Mouse (Mus musculus) CH12.LX (cell line): ENCODE measurements around the gene Disp2. TPM values are rescaled to one million over a fixed set of nuclear protein-coding genes. Genes with fewer than 3 reads are reported as not detected.
A peak's percentile ranks its signal among the peaks of the same experiment; 100 is the strongest.

Experiments
- DNase-seq: peaks from one replicate; pipeline ENCODE4 v3.0.0-alpha.2; 2013; ENCODE audit errors: extremely low read depth
- H3K27ac ChIP-seq: 2 replicates; pipeline ENCODE4 v1.5.1; 2012; ENCODE audit warnings: low read depth, mild to moderate bottlenecking, control low read depth, moderate library complexity; ENCODE audit not compliant: insufficient read depth
- H3K27me3 ChIP-seq: replicated peaks from 2 replicates; pipeline ENCODE3; 2012; ENCODE audit warnings: inconsistent platforms
- H3K36me3 ChIP-seq, 2 experiments: replicated peaks in 1 of 2; 2 replicates each; pipeline versions ENCODE3 to v1.6.1; 2012; ENCODE audit warnings: inconsistent platforms in 1 of 2, low read length in 1 of 2, mild to moderate bottlenecking in 1 of 2, mixed read lengths in 1 of 2, moderate library complexity in 1 of 2; ENCODE audit not compliant: control insufficient read depth in 1 of 2, insufficient read depth in 1 of 2
- H3K4me1 ChIP-seq, 2 experiments: 2 replicates each; pipeline ENCODE4 v1.6.1; 2012; ENCODE audit warnings: inconsistent platforms in 1 of 2, moderate library complexity in 1 of 2; ENCODE audit not compliant: insufficient read depth in 2 of 2, control insufficient read depth in 1 of 2
- H3K4me2 ChIP-seq: 2 replicates; pipeline ENCODE4 v1.6.1; 2012; ENCODE audit warnings: low read depth, mild to moderate bottlenecking, control low read depth; ENCODE audit not compliant: poor library complexity, insufficient read depth, severe bottlenecking
- H3K4me3 ChIP-seq, 3 experiments: fragments of 150-350 bp in 1 of 3; sonication (generic) in 1 of 3; replicated peaks in 1 of 3; 2 replicates each; pipeline versions ENCODE3 to v1.5.1; 2011 to 2012; ENCODE audit warnings: low read depth in 2 of 3, low read length in 2 of 3, mild to moderate bottlenecking in 2 of 3, moderate library complexity in 2 of 3, control low read depth in 1 of 3, improper control_type of control experiment in 1 of 3, inconsistent platforms in 1 of 3, mixed read lengths in 1 of 3; ENCODE audit not compliant: poor library complexity in 1 of 3
- H3K79me2 ChIP-seq: replicated peaks from 2 replicates; pipeline ENCODE4 v1.6.1; 2012; ENCODE audit warnings: mild to moderate bottlenecking, moderate library complexity; ENCODE audit not compliant: control insufficient read depth, poor library complexity, insufficient read depth, severe bottlenecking; ENCODE audit errors: extremely low read depth
- H3K9ac ChIP-seq: 2 replicates; pipeline ENCODE4 v1.6.1; 2012; ENCODE audit warnings: low read depth, mild to moderate bottlenecking, control low read depth, moderate library complexity; ENCODE audit not compliant: insufficient read depth
- H3K9me3 ChIP-seq: replicated peaks from 2 replicates; pipeline ENCODE3; 2012; ENCODE audit warnings: low read length, inconsistent platforms, mixed read lengths
- BHLHE40 ChIP-seq: IDR thresholded peaks from 2 replicates; pipeline ENCODE4 v1.6.1; 2011; ENCODE audit warnings: mild to moderate bottlenecking, low read depth, low read length, improper control_type of control experiment
- CTCF ChIP-seq, 2 experiments: IDR thresholded peaks in 1 of 2; conservative IDR thresholded peaks in 1 of 2; 2 replicates each; pipeline ENCODE4 v1.5.1; 2011 to 2012; ENCODE audit warnings: low read depth in 2 of 2, low read length in 2 of 2, improper control_type of control experiment in 1 of 2, inconsistent platforms in 1 of 2, mild to moderate bottlenecking in 1 of 2, moderate library complexity in 1 of 2
- E2F4 ChIP-seq: IDR thresholded peaks from 2 replicates; pipeline ENCODE4 v1.6.1; 2011; ENCODE audit warnings: low read depth, low read length, improper control_type of control experiment; ENCODE audit not compliant: insufficient replicate concordance
- ELF1 ChIP-seq: IDR thresholded peaks from 2 replicates; pipeline ENCODE4 v1.6.1; 2014; ENCODE audit warnings: low read depth, mild to moderate bottlenecking, inconsistent platforms, low read length, improper control_type of control experiment
- ETS1 ChIP-seq: conservative IDR thresholded peaks from 2 replicates; pipeline ENCODE4 v1.6.1; 2012; ENCODE audit warnings: low read depth, mild to moderate bottlenecking, inconsistent platforms, low read length, improper control_type of control experiment, moderate library complexity
- JUND ChIP-seq: conservative IDR thresholded peaks from 2 replicates; pipeline ENCODE4 v1.6.1; 2011; ENCODE audit warnings: low read depth, low read length, improper control_type of control experiment
- MAFK ChIP-seq: IDR thresholded peaks from 2 replicates; pipeline ENCODE4 v1.6.1; 2011; ENCODE audit warnings: low read length, improper control_type of control experiment; ENCODE audit not compliant: insufficient replicate concordance
- MAX ChIP-seq: IDR thresholded peaks from 2 replicates; pipeline ENCODE4 v1.6.1; 2011; ENCODE audit warnings: low read length, improper control_type of control experiment
- MAZ ChIP-seq: IDR thresholded peaks from 2 replicates; pipeline ENCODE4 v1.6.1; 2012; ENCODE audit warnings: low read depth, mild to moderate bottlenecking, inconsistent platforms, low read length, improper control_type of control experiment, moderate library complexity
- MEF2A ChIP-seq: IDR thresholded peaks from 2 replicates; pipeline ENCODE4 v1.6.1; 2014; ENCODE audit warnings: low read depth, mild to moderate bottlenecking, inconsistent platforms, low read length, improper control_type of control experiment, borderline replicate concordance
- MXI1 ChIP-seq: IDR thresholded peaks from 2 replicates; pipeline ENCODE4 v1.6.1; 2011; ENCODE audit warnings: mild to moderate bottlenecking, low read depth, low read length, improper control_type of control experiment
- NELFE ChIP-seq: IDR thresholded peaks from 2 replicates; pipeline ENCODE4 v1.6.1; 2011; ENCODE audit warnings: low read depth, low read length, improper control_type of control experiment
- NRF1 ChIP-seq: IDR thresholded peaks from 2 replicates; pipeline ENCODE4 v1.6.1; 2014; ENCODE audit warnings: low read depth, mild to moderate bottlenecking, inconsistent platforms, low read length, improper control_type of control experiment, moderate library complexity
- POLR2AphosphoS2 ChIP-seq: IDR thresholded peaks from 2 replicates; pipeline ENCODE4 v1.6.1; 2011; ENCODE audit warnings: low read depth, low read length, improper control_type of control experiment
- RAD21 ChIP-seq: IDR thresholded peaks from 2 replicates; pipeline ENCODE4 v1.6.1; 2011; ENCODE audit warnings: low read depth, mild to moderate bottlenecking, low read length, improper control_type of control experiment, moderate library complexity
- TBP ChIP-seq: conservative IDR thresholded peaks from 2 replicates; pipeline ENCODE4 v1.6.1; 2011; ENCODE audit warnings: low read depth, low read length, improper control_type of control experiment
- USF2 ChIP-seq: conservative IDR thresholded peaks from 2 replicates; pipeline ENCODE4 v1.6.1; 2011; ENCODE audit warnings: low read depth, low read length, improper control_type of control experiment
- ZKSCAN1 ChIP-seq: IDR thresholded peaks from 2 replicates; pipeline ENCODE4 v1.6.1; 2012; ENCODE audit warnings: low read depth, inconsistent platforms, low read length, improper control_type of control experiment, borderline replicate concordance
- ZMIZ1 ChIP-seq: IDR thresholded peaks from 2 replicates; pipeline ENCODE4 v1.6.1; 2012; ENCODE audit warnings: low read depth, mild to moderate bottlenecking, inconsistent platforms, low read length, improper control_type of control experiment
- ZNF384 ChIP-seq: IDR thresholded peaks from 2 replicates; pipeline ENCODE4 v1.6.1; 2012; ENCODE audit warnings: low read depth, low read length, improper control_type of control experiment, inconsistent platforms
- dilution Hi-C: fragments of 300-500 bp; cut with MboI; formaldehyde crosslinking; loops from 2 replicates; pipeline ENCODE4 v1.14.3; 2020; ENCODE audit warnings: low sequenced_read_pairs; ENCODE audit not compliant: extremely low pct_unique_long_range_greater_than_20kb, extremely low pct_ligation_motif_present
- in situ Hi-C: fragments of 300-500 bp; cut with MboI; formaldehyde crosslinking; loops from 3 replicates; pipeline ENCODE4 v1.14.3; 2019; ENCODE audit warnings: low sequenced_read_pairs, low pct_ligation_motif_present, low pct_unique_long_range_greater_than_20kb, mixed read lengths
- polyA plus RNA-seq: library from polyadenylated mRNA; unstranded; fragments of >175 nt; gene quantifications from 2 replicates; pipeline ENCODE4 v1.2.1, GENCODE M21; 2012; ENCODE audit warnings: low read depth; ENCODE audit not compliant: insufficient read length
- total RNA-seq, 2 experiments: library from RNA; depleted of rRNA; stranded (reverse); fragments of 300-350 nt in 1 of 2; fragments of >200 nt in 1 of 2; gene quantifications; 2 replicates each; pipeline ENCODE4 v1.2.3; 2012 to 2014

Gene Disp2
- total and polyA plus RNA-seq, 3 experiments: not detected

- Histone ChIP-seq H3K4me3 (peak overlapping the region; percentile 58 to 93 (median 74)), H3K27me3 (peaks cover 16% of the 10 kb centered on the region), H3K9ac (peak overlapping the region; percentile 81), H3K27ac (no peak overlapping the region), H3K4me2 (peak overlapping the region; percentile 38), H3K4me1 (peaks cover 4 to 51% of the 10 kb centered on the region in 2 experiments; a peak in 3 of 4 replicates), H3K79me2 (no peaks in the 10 kb centered on the region), H3K36me3 (peaks cover 0 to 14% of the 10 kb centered on the region in 2 experiments), H3K9me3 (no peaks in the 10 kb centered on the region)
- DNase-seq: no peak
- in situ Hi-C loops (loop anchor here (25.0 kb wide), 1 partner anchor 259 kb away; the partner anchor contains the start of gene Srp14), dilution Hi-C loops (no loop called here)
- TF ChIP-seq JUND: no peak
- TF ChIP-seq TBP: no peak
- no peak for TF ChIP-seq POLR2AphosphoS2
Observed at GRCm38 (mm10) chr2:118745915-118746901, 33.3 kb upstream of the Disp2 start.

- no peak for DNase-seq
- no peak overlapping the region for H3K27ac ChIP-seq
- peaks cover 14% of the 10 kb centered on the region for H3K27me3 ChIP-seq
- peaks cover 4 to 51% of the 10 kb centered on the region in 2 experiments; a peak in 3 of 4 replicates for H3K4me1 ChIP-seq
- H3K4me3 ChIP-seq: peak overlapping the region in 2 of 3 experiments; percentile 37 to 58
- dilution Hi-C loops: no loop called here
- H3K9me3 ChIP-seq: no peaks in the 10 kb centered on the region
- in situ Hi-C loops: loop anchor here (25.0 kb wide), 1 partner anchor 260 kb away; the partner anchor contains the start of gene Srp14
- peaks cover 0 to 14% of the 10 kb centered on the region in 2 experiments for H3K36me3 ChIP-seq
- TF ChIP-seq ETS1 (no peak), MAX (no peak), ZNF384 (no peak), BHLHE40 (no peak)
- H3K4me2 ChIP-seq: peak overlapping the region; percentile 38
- H3K9ac ChIP-seq: peak overlapping the region; percentile 26
- no peaks in the 10 kb centered on the region for H3K79me2 ChIP-seq
Observed at GRCm38 (mm10) chr2:118747301-118747960, 32.1 kb upstream of the Disp2 start.

- Histone ChIP-seq H3K27ac (no peak overlapping the region), H3K27me3 (peaks cover 4% of the 10 kb centered on the region), H3K4me1 (peaks cover 4 to 49% of the 10 kb centered on the region in 2 experiments; a peak in 3 of 4 replicates), H3K4me3 (no peak overlapping the region), H3K9me3 (no peaks in the 10 kb centered on the region), H3K4me2 (no peak overlapping the region), H3K79me2 (no peaks in the 10 kb centered on the region), H3K9ac (no peak overlapping the region), H3K36me3 (peaks cover 0 to 14% of the 10 kb centered on the region in 2 experiments)
- no peak for TF ChIP-seq MXI1
- no peak for TF ChIP-seq E2F4
- no peak for TF ChIP-seq ZNF384
- TF ChIP-seq ZMIZ1: no peak
- no peak for TF ChIP-seq NRF1
- TF ChIP-seq CTCF (conservative IDR thresholded peaks at IDR 0.05 in 1 of 2, IDR thresholded peaks at IDR 0.05 in 1 of 2; ENCODE audit: low read depth in 2 of 2, low read length in 2 of 2): no peak
- no peak for TF ChIP-seq ZKSCAN1
- no peak for TF ChIP-seq MEF2A
- TF ChIP-seq ELF1: no peak
- no peak for TF ChIP-seq MAZ
- TF ChIP-seq MAFK: no peak
- TF ChIP-seq USF2: no peak
- no peak for TF ChIP-seq RAD21
- no peak for TF ChIP-seq BHLHE40
- TF ChIP-seq NELFE: no peak
- in situ Hi-C loops (loop anchor here (25.0 kb wide), 1 partner anchor 262 kb away; the partner anchor contains the start of gene Srp14), dilution Hi-C loops (no loop called here)
- DNase-seq: no peak
Observed at GRCm38 (mm10) chr2:118749341-118749884, 30.1 kb upstream of the Disp2 start.
